Mouse (Mus musculus): ENCODE measurements around the gene Hs3st4. TPM values are rescaled to one million over a fixed set of nuclear protein-coding genes. Genes with fewer than 3 reads are reported as not detected.

The Hs3st4 gene
- polyA plus RNA-seq, 1 experiment from 2014 or later = not detected

DNA sequence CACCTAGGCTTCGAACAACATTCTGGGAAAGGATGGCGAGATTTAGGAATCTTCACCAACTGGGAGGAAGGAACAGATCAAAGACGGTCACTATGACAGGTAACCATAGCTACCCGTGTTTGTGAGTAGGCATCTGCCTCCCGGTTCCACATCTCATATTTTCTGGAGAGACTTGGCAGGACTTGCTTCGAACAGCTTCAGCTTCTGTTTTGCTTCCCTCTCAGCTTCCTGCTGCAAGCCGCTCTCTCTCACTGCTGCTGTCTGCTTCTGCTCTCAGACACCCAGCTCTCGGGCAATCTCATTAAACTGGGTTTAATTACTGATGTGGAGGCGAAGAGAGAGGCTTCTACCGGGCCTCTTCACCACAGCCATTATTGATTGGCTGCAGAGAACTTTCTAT is 237.9 kb downstream of the Hs3st4 start:
- Histone ChIP-seq H3K4me2 (ENCODE audit: low read length) (no peak overlapping the region), H3K36me3 (ENCODE audit: control insufficient read depth, insufficient read depth, low read length) (no peaks in the 10 kb centered on the region), H3K4me3 (ENCODE audit: low read depth, low read length) (no peak overlapping the region), H3K9ac (ENCODE audit: low read length) (no peak overlapping the region), H3K4me1 (replicated peaks; ENCODE audit: control insufficient read depth, insufficient read depth, low read length) (no peaks in the 10 kb centered on the region), H3K27me3 (replicated peaks; ENCODE audit: control insufficient read depth, insufficient read depth, low read length) (no peaks in the 10 kb centered on the region), H3K9me3 (ENCODE audit: control insufficient read depth, low read length) (no peaks in the 10 kb centered on the region), H3K27ac (ENCODE audit: low read depth) (no peak overlapping the region)
- no peak for ATAC-seq (replicated peaks; ENCODE audit: low FRiP score, low TSS enrichment, low read depth)
- 61% methylated on average over 10 of the region's 10 CpGs for WGBS
- DNase-seq (ENCODE audit: low spot score) = no peak

GRCm38 (mm10) chr7:124237896-124238670 is 255.4 kb downstream of the Hs3st4 start:
- Histone ChIP-seq H3K4me1 (replicated peaks; ENCODE audit: control insufficient read depth, insufficient read depth, low read length) (no peaks in the 10 kb centered on the region), H3K27me3 (replicated peaks; ENCODE audit: control insufficient read depth, insufficient read depth, low read length) (no peaks in the 10 kb centered on the region), H3K9ac (ENCODE audit: low read length) (no peak overlapping the region), H3K9me3 (ENCODE audit: control insufficient read depth, low read length) (no peaks in the 10 kb centered on the region), H3K4me2 (ENCODE audit: low read length) (no peak overlapping the region), H3K4me3 (ENCODE audit: low read depth, low read length) (no peak overlapping the region), H3K27ac (ENCODE audit: low read depth) (no peak overlapping the region), H3K36me3 (ENCODE audit: control insufficient read depth, insufficient read depth, low read length) (no peaks in the 10 kb centered on the region)
- 70% methylated on average over 4 of the region's 4 CpGs for WGBS
- ATAC-seq (replicated peaks; ENCODE audit: low FRiP score, low TSS enrichment, low read depth) (no peak), DNase-seq (ENCODE audit: low spot score) (no peak)

GRCm38 (mm10) chr7:124239903-124240647 is 257.4 kb downstream of the Hs3st4 start:
- no peaks in the 10 kb centered on the region for H3K9me3 ChIP-seq (ENCODE audit: control insufficient read depth, low read length)
- H3K36me3 ChIP-seq (ENCODE audit: control insufficient read depth, insufficient read depth, low read length) = no peaks in the 10 kb centered on the region
- H3K27me3 ChIP-seq (replicated peaks; ENCODE audit: control insufficient read depth, insufficient read depth, low read length) = no peaks in the 10 kb centered on the region
- H3K4me3 ChIP-seq (ENCODE audit: low read depth, low read length) = no peak overlapping the region
- no peak for DNase-seq (ENCODE audit: low spot score)
- no peaks in the 10 kb centered on the region for H3K4me1 ChIP-seq (replicated peaks; ENCODE audit: control insufficient read depth, insufficient read depth, low read length)
- H3K9ac ChIP-seq (ENCODE audit: low read length) = no peak overlapping the region
- no peak for ATAC-seq (replicated peaks; ENCODE audit: low FRiP score, low TSS enrichment, low read depth)
- H3K4me2 ChIP-seq (ENCODE audit: low read length) = no peak overlapping the region
- H3K27ac ChIP-seq (ENCODE audit: low read depth) = no peak overlapping the region
- WGBS = 49% methylated on average over 7 of the region's 7 CpGs

DNA sequence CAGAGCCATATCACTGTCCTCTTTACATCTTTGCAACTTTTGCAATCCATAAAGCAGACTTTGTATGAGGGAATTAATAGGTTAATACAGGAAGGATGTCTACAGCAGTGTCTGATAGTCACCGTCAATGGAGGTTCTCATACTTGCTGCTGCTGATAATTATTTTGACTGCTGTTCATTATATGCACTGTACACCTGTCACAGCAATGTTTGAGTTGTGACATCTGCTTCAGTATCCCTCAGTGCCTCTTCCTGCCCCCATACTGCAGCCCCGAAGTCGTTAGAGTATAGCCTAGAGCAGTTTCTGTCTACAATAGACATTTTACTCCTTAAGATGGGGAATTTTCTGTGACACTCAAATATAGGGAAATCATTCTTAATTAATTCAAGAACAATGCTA is 267.2 kb downstream of the Hs3st4 start:
- no peak overlapping the region for H3K4me3 ChIP-seq (ENCODE audit: low read depth, low read length)
- H3K9me3 ChIP-seq (ENCODE audit: control insufficient read depth, low read length) = no peaks in the 10 kb centered on the region
- no peaks in the 10 kb centered on the region for H3K4me1 ChIP-seq (replicated peaks; ENCODE audit: control insufficient read depth, insufficient read depth, low read length)
- H3K36me3 ChIP-seq (ENCODE audit: control insufficient read depth, insufficient read depth, low read length) = no peaks in the 10 kb centered on the region
- no peak overlapping the region for H3K27ac ChIP-seq (ENCODE audit: low read depth)
- no peak overlapping the region for H3K9ac ChIP-seq (ENCODE audit: low read length)
- DNase-seq (ENCODE audit: low spot score) (no peak), ATAC-seq (replicated peaks; ENCODE audit: low FRiP score, low TSS enrichment, low read depth) (no peak)
- H3K4me2 ChIP-seq (ENCODE audit: low read length) = no peak overlapping the region
- no peaks in the 10 kb centered on the region for H3K27me3 ChIP-seq (replicated peaks; ENCODE audit: control insufficient read depth, insufficient read depth, low read length)
- WGBS = 66% methylated on average over 3 of the region's 3 CpGs

DNA sequence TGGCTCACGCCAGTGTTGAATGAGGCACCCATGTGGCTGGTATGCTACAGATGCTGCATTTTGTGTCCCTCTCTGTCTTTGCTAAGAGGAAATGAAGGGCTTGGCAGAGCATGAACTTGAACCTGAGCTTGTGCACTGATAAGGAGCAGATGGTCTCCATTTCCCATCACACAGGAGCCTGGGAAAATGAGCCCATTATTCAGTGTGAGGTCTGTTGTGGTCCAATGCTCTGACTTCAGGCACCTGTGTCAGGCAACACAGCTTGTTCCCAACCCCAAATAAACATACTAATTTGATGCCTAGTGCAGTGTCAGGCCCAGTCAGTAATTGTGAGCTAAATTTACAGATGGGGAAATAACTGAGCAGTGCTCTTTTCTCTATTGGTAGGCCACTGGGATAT is 267.9 kb downstream of the Hs3st4 start:
- no peak overlapping the region for H3K4me2 ChIP-seq (ENCODE audit: low read length)
- no peaks in the 10 kb centered on the region for H3K9me3 ChIP-seq (ENCODE audit: control insufficient read depth, low read length)
- 88% methylated on average over 1 of the region's 1 CpGs for WGBS
- H3K36me3 ChIP-seq (ENCODE audit: control insufficient read depth, insufficient read depth, low read length) = no peaks in the 10 kb centered on the region
- no peak overlapping the region for H3K9ac ChIP-seq (ENCODE audit: low read length)
- H3K4me1 ChIP-seq (replicated peaks; ENCODE audit: control insufficient read depth, insufficient read depth, low read length) = no peaks in the 10 kb centered on the region
- DNase-seq (ENCODE audit: low spot score) (no peak), ATAC-seq (replicated peaks; ENCODE audit: low FRiP score, low TSS enrichment, low read depth) (no peak)
- no peak overlapping the region for H3K27ac ChIP-seq (ENCODE audit: low read depth)
- no peaks in the 10 kb centered on the region for H3K27me3 ChIP-seq (replicated peaks; ENCODE audit: control insufficient read depth, insufficient read depth, low read length)
- no peak overlapping the region for H3K4me3 ChIP-seq (ENCODE audit: low read depth, low read length)

DNA sequence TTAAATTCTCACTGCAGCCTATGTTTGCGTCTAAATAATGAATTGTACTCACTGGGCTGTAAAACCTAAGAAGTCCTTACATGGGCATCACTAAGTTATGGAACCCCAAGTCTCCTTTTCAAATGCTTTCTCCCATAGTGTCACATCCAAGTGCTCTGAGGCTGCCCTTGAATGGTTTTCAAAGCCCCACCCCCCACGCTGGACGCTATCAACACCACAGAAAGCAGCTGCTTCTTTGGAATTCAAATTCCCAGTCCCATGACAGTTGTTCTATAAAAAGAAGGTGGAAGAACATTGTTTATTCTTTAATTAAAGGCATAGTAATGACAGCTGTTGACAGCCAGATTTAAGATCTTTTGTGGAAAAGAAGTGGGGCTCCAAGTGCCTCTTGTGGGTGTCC is 275.8 kb downstream of the Hs3st4 start:
- H3K4me2 ChIP-seq (ENCODE audit: low read length) = no peak overlapping the region
- no peak overlapping the region for H3K9ac ChIP-seq (ENCODE audit: low read length)
- no peaks in the 10 kb centered on the region for H3K4me1 ChIP-seq (replicated peaks; ENCODE audit: control insufficient read depth, insufficient read depth, low read length)
- no peak for DNase-seq (ENCODE audit: low spot score)
- H3K9me3 ChIP-seq (ENCODE audit: control insufficient read depth, low read length) = no peaks in the 10 kb centered on the region
- H3K27ac ChIP-seq (ENCODE audit: low read depth) = no peak overlapping the region
- H3K27me3 ChIP-seq (replicated peaks; ENCODE audit: control insufficient read depth, insufficient read depth, low read length) = no peaks in the 10 kb centered on the region
- no peak for ATAC-seq (replicated peaks; ENCODE audit: low FRiP score, low TSS enrichment, low read depth)
- H3K36me3 ChIP-seq (ENCODE audit: control insufficient read depth, insufficient read depth, low read length) = no peaks in the 10 kb centered on the region
- 74% methylated on average over 3 of the region's 3 CpGs for WGBS
- no peak overlapping the region for H3K4me3 ChIP-seq (ENCODE audit: low read depth, low read length)

- DNase-seq (ENCODE audit: low spot score) = no peak
- Histone ChIP-seq H3K9ac (ENCODE audit: low read length) (no peak overlapping the region), H3K9me3 (ENCODE audit: control insufficient read depth, low read length) (no peaks in the 10 kb centered on the region), H3K36me3 (ENCODE audit: control insufficient read depth, insufficient read depth, low read length) (no peaks in the 10 kb centered on the region), H3K4me2 (ENCODE audit: low read length) (no peak overlapping the region), H3K4me1 (replicated peaks; ENCODE audit: control insufficient read depth, insufficient read depth, low read length) (no peaks in the 10 kb centered on the region), H3K27ac (ENCODE audit: low read depth) (no peak overlapping the region), H3K27me3 (replicated peaks; ENCODE audit: control insufficient read depth, insufficient read depth, low read length) (no peaks in the 10 kb centered on the region), H3K4me3 (ENCODE audit: low read depth, low read length) (no peak overlapping the region)
- ATAC-seq (replicated peaks; ENCODE audit: low FRiP score, low TSS enrichment, low read depth) = no peak
Observed at GRCm38 (mm10) chr7:124270734-124271133, 288.1 kb downstream of the Hs3st4 start.

- Histone ChIP-seq H3K4me1 (replicated peaks; ENCODE audit: control insufficient read depth, insufficient read depth, low read length) (no peaks in the 10 kb centered on the region), H3K9me3 (ENCODE audit: control insufficient read depth, low read length) (no peaks in the 10 kb centered on the region), H3K9ac (ENCODE audit: low read length) (no peak overlapping the region), H3K4me2 (ENCODE audit: low read length) (no peak overlapping the region), H3K27me3 (replicated peaks; ENCODE audit: control insufficient read depth, insufficient read depth, low read length) (no peaks in the 10 kb centered on the region), H3K36me3 (ENCODE audit: control insufficient read depth, insufficient read depth, low read length) (no peaks in the 10 kb centered on the region), H3K27ac (ENCODE audit: low read depth) (no peak overlapping the region), H3K4me3 (ENCODE audit: low read depth, low read length) (no peak overlapping the region)
- DNase-seq (ENCODE audit: low spot score) (no peak), ATAC-seq (replicated peaks; ENCODE audit: low FRiP score, low TSS enrichment, low read depth) (no peak)
- 88% methylated on average over 6 of the region's 6 CpGs for WGBS
Observed at GRCm38 (mm10) chr7:124289873-124290272, 307.2 kb downstream of the Hs3st4 start.

DNA sequence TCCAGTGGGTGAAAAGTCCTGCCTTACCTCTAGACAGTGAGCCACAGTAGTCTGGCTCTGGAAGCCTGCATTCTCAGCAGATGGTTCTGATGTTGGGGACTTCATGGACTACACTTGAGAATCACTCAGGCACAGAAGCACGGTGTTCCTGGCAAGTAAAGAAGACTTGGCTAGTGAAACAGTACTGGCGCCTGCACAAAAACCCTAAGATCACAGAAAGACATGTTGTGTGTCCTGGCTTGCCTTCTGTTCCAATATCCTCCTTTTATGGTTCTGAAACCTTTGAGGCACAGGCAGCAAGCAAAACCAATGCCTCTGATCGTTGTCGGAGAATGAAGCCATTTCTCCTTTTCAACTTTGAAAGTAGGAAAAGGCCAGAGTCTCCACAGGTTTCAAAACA is 336.8 kb downstream of the Hs3st4 start:
- DNase-seq (ENCODE audit: low spot score) (no peak), ATAC-seq (replicated peaks; ENCODE audit: low FRiP score, low TSS enrichment, low read depth) (no peak)
- no peaks in the 10 kb centered on the region for H3K27me3 ChIP-seq (replicated peaks; ENCODE audit: control insufficient read depth, insufficient read depth, low read length)
- no peak overlapping the region for H3K9ac ChIP-seq (ENCODE audit: low read length)
- H3K4me1 ChIP-seq (replicated peaks; ENCODE audit: control insufficient read depth, insufficient read depth, low read length) = no peaks in the 10 kb centered on the region
- H3K4me2 ChIP-seq (ENCODE audit: low read length) = no peak overlapping the region
- WGBS = 89% methylated on average over 4 of the region's 4 CpGs
- H3K27ac ChIP-seq (ENCODE audit: low read depth) = no peak overlapping the region
- no peaks in the 10 kb centered on the region for H3K9me3 ChIP-seq (ENCODE audit: control insufficient read depth, low read length)
- H3K4me3 ChIP-seq (ENCODE audit: low read depth, low read length) = no peak overlapping the region
- no peaks in the 10 kb centered on the region for H3K36me3 ChIP-seq (ENCODE audit: control insufficient read depth, insufficient read depth, low read length)

Measured in intestine, embryonic 14.5 days (tissue).